Mouse (Mus musculus) kidney, postnatal 10 days (tissue): ENCODE measurements around the gene Hgd.
"Not testable (repeated sequence)": the region's sequence is repeated elsewhere in the genome, so short reads cannot be mapped to it uniquely, and the experiment has no call there.

ENCODE experiments used
- DNase-seq: peaks from one replicate; pipeline ENCODE4 v3.0.0; 2021; ENCODE audit warnings: mixed read lengths

Hgd gene

DNA sequence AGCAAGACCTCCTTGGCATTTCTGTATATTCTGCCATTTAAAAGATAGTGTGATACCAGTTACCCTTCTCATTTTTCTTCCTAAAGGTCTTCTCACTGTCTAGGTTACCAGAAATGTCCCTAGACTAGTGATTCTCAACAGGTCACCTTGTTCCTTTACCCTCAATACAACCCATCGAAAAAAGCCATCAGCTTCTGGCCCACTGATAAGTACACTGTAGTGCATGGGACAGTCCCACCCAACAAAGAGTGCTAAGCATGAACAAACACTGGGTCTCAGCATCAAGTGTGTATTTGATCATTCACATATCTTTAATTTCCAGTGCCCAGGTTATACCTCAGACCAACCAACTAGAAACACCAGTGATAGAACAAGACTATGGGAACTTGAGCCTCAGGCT is 55.1 kb downstream of the Hgd start:
- no peak for DNase-seq

GRCm38 (mm10) chr16:37636107-37636506 is 56.2 kb downstream of the Hgd start:
- peak; percentile 44 for DNase-seq

DNA sequence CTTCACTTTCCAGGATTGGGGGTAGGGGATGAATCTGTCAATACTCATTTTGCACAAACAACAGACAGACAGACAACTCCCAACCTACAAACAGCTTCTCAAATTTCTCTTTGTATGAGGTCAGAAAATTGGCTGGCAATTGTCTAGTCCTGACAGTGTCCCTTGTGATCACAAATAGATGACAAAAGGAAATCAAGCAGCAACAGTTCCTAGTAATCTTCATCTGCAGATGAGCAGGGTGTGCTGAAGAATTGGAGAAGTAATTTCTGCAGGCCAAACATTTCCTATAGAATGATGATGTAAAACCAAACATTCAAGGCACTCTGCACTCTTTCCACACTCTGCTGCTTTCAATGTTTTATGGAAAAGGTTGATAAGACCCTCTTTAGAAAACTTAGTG is 57.8 kb downstream of the Hgd start:
- no peak for DNase-seq

DNA sequence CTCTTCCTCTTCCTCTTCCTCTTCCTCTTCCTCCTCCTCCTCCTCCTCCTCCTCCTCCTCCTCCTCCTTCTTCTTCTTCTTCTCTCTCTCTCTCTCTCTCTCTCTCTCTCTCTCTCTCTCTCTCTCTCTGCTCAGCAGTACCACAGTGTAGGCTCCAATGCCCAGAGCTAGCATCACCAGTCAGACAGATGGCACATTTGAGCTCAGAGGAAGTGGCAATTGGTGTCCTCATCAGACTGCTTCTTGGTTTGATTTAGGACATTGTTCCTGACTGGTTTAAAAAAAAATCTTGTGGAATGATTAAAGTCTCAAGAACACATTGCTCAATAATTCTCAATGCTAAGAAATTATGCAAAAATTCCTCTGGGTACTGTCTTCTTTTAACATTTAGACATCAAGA is 60.6 kb downstream of the Hgd start:
- not testable (repeated sequence) for DNase-seq

GRCm38 (mm10) chr16:37644486-37644885 is 64.5 kb downstream of the Hgd start:
- no peak for DNase-seq

- no peak for DNase-seq
Measured at GRCm38 (mm10) chr16:37645211-37645610, 65.3 kb downstream of the Hgd start.

- DNase-seq: no peak
Measured at GRCm38 (mm10) chr16:37645799-37646198, 65.8 kb downstream of the Hgd start.

- no peak for DNase-seq
Measured at GRCm38 (mm10) chr16:37647067-37647466, 67.1 kb downstream of the Hgd start.

DNA sequence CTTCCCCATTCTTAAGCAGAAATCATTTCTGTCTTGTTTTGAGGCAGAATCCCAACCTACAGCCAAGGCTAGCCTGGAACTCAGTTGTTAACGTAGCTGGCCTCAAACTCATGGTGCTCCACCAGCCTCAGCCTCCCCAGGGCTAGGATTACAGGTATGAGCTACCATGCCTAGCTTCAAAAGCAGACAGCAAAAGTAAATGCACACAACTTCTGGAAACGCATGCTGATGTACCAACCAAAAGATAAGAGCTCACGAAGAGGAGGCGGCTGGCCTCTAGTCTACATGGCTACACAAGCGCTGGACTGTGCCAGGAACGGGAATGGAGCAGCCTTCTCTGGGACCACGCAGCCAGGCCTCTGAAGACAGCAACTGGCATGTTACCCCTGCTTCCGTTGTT is 68.0 kb downstream of the Hgd start:
- DNase-seq: no peak

GRCm38 (mm10) chr16:37649068-37649467 is 69.1 kb downstream of the Hgd start:
- no peak for DNase-seq

- peak; percentile 26 for DNase-seq
Measured at GRCm38 (mm10) chr16:37651467-37651866, 71.5 kb downstream of the Hgd start.

DNA sequence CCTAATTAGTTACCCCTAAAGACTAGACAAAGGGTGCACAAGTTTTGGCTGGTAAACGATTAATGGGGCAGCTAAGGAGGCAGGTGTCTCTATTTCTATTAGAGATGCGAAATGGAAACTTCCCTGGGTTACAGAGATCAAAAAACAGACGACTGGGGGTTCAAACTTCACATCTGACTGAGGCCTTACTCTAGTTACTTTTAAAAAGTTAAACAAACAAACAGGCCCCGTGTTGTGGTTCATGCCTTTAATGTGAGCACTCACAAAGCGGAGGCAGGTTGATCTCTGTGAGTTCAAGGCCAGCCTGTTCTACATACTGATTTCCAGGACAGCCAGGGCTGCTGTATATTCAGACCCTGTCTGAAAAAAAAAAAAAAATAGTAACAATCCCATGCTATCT is 72.7 kb downstream of the Hgd start:
- DNase-seq: peak; percentile 14

DNA sequence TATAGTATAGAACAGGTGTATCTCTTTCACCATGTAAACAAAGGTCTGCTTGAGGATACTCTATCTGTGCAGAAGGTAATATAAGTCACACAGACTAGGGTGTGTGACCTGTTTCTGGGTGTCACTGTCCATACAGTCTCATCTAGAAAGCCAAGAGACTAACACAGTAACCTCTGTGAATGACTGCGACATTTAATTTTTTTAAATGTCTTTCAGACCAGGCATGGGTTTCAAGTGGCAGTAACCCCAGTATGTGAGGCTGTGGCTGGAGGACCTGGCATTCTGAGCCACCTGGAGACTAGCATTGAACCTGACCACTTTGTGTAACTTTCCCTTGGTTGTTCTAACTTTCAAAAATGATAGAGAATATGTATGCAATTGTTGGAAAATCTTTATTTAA is 73.1 kb downstream of the Hgd start:
- no peak for DNase-seq

- peak; percentile 98 for DNase-seq
Measured at GRCm38 (mm10) chr16:37653731-37654657, 74.0 kb downstream of the Hgd start, which contains the start of gene Ndufb4. TSS of gene Ndufb4 (minus strand) at chr16:37654453.

DNA sequence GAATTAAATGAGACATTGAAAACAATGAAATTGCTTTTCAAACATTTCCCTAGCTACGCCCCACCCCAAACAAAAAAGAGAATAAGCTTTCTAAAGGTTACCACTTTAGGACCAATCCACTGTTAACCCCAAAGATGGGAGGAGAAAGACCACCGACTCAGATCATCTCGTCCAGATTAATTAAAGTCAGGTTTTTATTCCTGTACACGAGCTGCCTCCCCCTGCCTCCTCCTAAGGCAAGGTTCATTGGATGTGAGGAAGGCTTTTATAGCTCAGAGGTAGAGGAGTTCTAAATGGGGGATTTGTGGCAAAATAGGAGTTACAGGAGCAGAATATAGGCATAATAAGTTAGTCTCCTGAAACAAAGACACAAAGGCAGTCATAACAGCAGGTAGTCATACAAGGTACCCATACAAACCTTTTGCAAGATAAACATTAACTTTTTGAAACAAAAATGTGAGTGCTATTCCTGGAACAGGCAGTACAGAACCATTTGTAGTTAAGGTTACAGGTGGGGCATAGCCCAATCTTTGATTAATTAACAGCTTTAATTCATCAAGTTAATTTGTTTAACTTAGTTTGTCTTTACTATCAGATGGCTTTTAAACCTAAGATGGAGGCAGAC is 75.0 kb downstream of the Hgd start:
- no peak for DNase-seq

GRCm38 (mm10) chr16:37655756-37656347 is 75.9 kb downstream of the Hgd start:
- peak; percentile 31 for DNase-seq

DNA sequence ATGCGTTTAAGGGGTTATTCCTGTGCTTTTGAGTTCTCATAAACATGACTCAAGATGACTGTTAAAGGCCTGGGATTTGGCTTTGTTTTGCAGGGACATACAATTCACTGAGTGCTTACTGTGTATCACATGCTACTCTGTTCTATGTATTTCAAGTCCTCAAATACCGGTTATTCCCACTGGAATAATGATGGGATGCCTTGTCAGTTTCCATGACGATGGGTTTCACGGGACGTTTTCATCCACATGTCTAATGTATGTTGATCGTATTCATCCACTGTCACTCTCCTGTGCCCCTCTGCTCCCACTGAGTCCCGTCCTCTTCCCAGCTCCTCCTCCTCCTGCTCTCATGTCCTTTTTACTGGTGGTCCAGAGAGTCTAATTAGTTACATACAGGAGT is 76.8 kb downstream of the Hgd start:
- no peak for DNase-seq

- DNase-seq: no peak
Measured at GRCm38 (mm10) chr16:37663643-37664459, 83.9 kb downstream of the Hgd start.

- DNase-seq: peak; percentile 22
Measured at GRCm38 (mm10) chr16:37665394-37665935, 85.5 kb downstream of the Hgd start.

- no peak for DNase-seq
Measured at GRCm38 (mm10) chr16:37670666-37671283, 90.8 kb downstream of the Hgd start.

DNA sequence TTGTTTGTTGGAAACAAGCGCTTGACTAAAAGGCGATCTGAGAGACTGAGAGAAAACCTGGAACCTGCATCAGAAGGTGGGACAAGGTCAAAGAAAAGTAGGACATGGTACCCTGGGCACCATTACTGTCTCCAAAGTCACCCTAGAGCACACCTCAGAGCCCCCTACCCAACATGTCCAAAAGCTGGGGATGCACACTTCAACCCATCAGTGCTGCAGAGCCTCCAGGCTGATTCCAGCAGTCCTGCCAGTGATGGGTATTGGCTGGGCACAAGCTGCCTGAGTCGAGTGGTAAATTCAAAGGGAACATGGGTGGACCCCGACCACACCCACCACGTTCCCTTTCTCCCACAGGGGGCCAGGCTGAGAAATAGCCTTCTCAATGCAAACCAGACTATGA is 95.4 kb downstream of the Hgd start:
- DNase-seq: no peak

DNA sequence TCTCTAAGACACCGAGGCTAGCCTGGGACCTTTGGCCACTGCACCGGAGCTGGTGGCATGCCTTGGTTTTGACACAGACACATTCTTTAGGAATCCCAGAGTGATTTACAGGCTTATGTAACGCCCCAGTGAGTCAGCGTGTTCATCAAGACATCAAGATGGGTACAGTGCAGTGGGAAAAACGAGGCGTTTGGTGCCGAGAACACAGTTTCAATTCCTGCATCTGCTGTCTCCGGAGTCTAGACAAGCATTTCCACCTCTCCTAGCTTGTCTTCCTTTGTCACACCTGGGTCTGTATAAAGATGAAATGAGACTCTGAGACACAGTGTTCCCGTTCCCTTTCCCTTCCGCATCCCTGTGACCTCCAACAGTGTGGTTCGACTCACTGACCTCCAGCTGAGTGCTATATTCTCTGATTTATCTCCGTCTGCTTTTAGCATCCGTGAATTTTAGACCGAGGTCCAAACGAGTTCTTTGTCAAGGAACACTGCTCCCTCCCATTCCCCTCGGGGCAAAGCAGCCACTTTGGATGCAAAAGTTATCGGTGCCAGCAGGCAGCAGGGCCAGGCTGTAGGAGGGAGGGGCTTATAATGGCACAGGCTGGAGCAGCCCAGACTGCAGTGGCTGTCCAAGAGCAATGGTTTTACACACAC is 96.2 kb downstream of the Hgd start:
- peak; percentile 57 for DNase-seq
